Mouse (Mus musculus): ENCODE data around the gene Bcar1. TPM values are rescaled to one million over a fixed set of nuclear protein-coding genes. Genes with fewer than 3 reads are reported as not detected.

Bcar1 gene
- polyA plus RNA-seq, 1 experiment from 2014 or later, result 50.2 TPM

DNA sequence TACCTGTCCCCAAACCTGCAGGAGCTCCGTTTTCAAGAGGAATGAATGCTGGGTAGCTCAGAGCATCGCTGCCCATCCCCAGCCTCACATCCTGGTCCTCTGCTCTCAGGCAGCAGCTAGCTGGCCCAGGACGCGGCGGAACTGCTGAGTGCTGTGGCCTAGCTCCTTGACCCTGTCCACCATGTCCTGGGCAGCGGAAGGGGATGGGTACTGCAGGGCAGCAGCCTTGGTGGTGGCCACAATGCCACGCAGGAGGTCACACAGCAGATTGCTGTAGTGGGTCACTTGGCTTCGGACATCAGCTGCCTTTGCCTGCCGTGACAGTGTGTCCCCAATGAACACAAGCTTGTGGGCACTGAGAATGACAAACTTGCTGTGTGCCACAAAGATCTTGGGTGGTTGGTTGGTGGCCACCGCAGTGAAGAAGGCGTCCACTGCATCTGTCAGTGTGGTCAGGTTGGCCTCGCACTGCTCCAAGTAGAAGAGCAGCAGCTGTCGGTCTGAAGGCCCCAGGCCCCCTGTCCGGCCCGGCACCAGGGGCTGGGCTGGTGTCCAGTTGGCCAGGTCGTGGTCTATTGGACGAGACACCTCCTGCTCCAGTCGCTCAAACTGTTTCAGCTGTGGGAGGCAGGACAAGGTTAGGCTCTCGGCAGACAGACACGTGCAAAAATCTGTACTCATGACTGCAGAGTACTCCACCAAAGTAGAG, 32.7 kb downstream of the Bcar1 start:
- ATAC-seq (replicated peaks; ENCODE audit: low FRiP score, low TSS enrichment, low read depth) (no peak), DNase-seq (ENCODE audit: low spot score) (no peak)
- 93% methylated on average over 20 of the region's 20 CpGs for WGBS
- H3K27ac ChIP-seq (ENCODE audit: low read depth), result no peak overlapping the region
- H3K36me3 ChIP-seq (ENCODE audit: control insufficient read depth, insufficient read depth, low read length), result peaks cover 75% of the 10 kb centered on the region
- no peak overlapping the region for H3K9ac ChIP-seq (ENCODE audit: low read length)
- H3K4me3 ChIP-seq (ENCODE audit: low read depth, low read length), result no peak overlapping the region
- no peaks in the 10 kb centered on the region for H3K9me3 ChIP-seq (ENCODE audit: control insufficient read depth, low read length)
- no peak overlapping the region for H3K4me2 ChIP-seq (ENCODE audit: low read length)
- H3K4me1 ChIP-seq (replicated peaks; ENCODE audit: control insufficient read depth, insufficient read depth, low read length), result peaks cover 10% of the 10 kb centered on the region; the same call in 1 of the 2 replicates
- no peaks in the 10 kb centered on the region for H3K27me3 ChIP-seq (replicated peaks; ENCODE audit: control insufficient read depth, insufficient read depth, low read length)

DNA sequence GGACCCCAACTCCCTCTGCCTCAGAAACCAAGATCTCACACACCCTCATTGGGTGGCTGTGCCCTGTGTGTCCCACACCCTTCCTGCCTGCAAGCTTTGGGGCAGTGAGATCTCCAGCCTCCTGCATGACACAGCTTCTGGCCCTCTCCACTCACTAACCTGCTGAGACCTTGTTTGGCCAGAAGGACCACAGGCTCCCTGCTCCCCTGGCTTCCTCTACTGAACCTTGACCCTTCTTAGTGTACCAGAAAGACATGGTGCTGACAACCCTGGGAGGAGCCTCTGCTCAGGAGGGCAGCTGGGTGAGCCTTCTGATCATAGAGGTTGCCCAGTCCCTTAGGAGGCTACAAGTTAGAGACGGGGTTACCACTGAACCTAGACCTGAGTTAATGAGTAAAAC, 34.4 kb downstream of the Bcar1 start:
- H3K36me3 ChIP-seq (ENCODE audit: control insufficient read depth, insufficient read depth, low read length), result peaks cover 61% of the 10 kb centered on the region
- H3K4me2 ChIP-seq (ENCODE audit: low read length), result no peak overlapping the region
- ATAC-seq (replicated peaks; ENCODE audit: low FRiP score, low TSS enrichment, low read depth), result no peak
- no peak overlapping the region for H3K27ac ChIP-seq (ENCODE audit: low read depth)
- no peaks in the 10 kb centered on the region for H3K27me3 ChIP-seq (replicated peaks; ENCODE audit: control insufficient read depth, insufficient read depth, low read length)
- H3K9me3 ChIP-seq (ENCODE audit: control insufficient read depth, low read length), result no peaks in the 10 kb centered on the region
- WGBS, result 80% methylated on average over 1 of the region's 1 CpGs
- no peak overlapping the region for H3K4me3 ChIP-seq (ENCODE audit: low read depth, low read length)
- DNase-seq (ENCODE audit: low spot score), result no peak
- H3K4me1 ChIP-seq (replicated peaks; ENCODE audit: control insufficient read depth, insufficient read depth, low read length), result peaks cover 11% of the 10 kb centered on the region; the same call in 1 of the 2 replicates
- no peak overlapping the region for H3K9ac ChIP-seq (ENCODE audit: low read length)

DNA sequence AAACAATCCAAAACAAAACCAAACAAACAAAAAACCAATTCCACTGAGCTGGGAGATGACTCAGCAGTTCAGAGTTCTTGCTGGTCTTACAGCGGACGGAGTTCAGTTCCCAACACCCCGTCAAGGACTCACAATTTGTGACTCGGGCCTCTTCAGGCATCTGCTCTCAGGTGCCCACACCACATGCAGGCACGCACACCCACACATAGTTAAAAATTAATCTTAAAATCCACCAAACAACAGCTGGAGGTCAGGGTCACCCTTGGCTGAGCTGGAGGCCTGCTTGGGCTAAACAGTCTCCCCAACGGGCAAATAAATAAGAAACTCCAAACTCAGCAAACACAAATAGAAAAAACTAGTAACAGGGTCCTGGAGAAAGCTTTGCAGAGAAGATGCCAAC, 35.3 kb downstream of the Bcar1 start:
- H3K4me2 ChIP-seq (ENCODE audit: low read length), result no peak overlapping the region
- no peak overlapping the region for H3K4me3 ChIP-seq (ENCODE audit: low read depth, low read length)
- no peak overlapping the region for H3K27ac ChIP-seq (ENCODE audit: low read depth)
- no peaks in the 10 kb centered on the region for H3K27me3 ChIP-seq (replicated peaks; ENCODE audit: control insufficient read depth, insufficient read depth, low read length)
- 72% methylated on average over 6 of the region's 6 CpGs for WGBS
- H3K9ac ChIP-seq (ENCODE audit: low read length), result no peak overlapping the region
- H3K9me3 ChIP-seq (ENCODE audit: control insufficient read depth, low read length), result no peaks in the 10 kb centered on the region
- no peak for ATAC-seq (replicated peaks; ENCODE audit: low FRiP score, low TSS enrichment, low read depth)
- H3K36me3 ChIP-seq (ENCODE audit: control insufficient read depth, insufficient read depth, low read length), result peaks cover 52% of the 10 kb centered on the region
- H3K4me1 ChIP-seq (replicated peaks; ENCODE audit: control insufficient read depth, insufficient read depth, low read length), result peaks cover 11% of the 10 kb centered on the region; the same call in 1 of the 2 replicates
- no peak for DNase-seq (ENCODE audit: low spot score)

DNA sequence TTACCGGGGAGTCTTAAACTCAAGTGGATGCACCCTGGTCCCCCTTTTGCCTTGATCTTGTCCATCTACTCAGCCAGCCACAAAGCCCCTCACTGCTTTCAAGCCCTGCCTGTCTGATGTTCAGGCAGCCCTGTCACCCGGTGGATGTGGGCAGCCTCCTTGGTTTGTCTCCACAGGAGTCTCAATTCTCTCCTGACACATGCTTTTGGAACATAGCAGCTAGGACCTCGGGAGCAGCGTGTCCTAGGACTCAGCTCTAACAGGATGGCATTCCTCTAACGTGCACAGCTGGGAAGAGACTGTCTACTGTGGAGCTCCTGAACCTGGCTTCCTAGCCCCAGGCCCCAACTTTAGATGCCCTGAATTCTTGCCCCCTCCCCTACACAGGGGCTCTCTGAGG, 37.9 kb downstream of the Bcar1 start:
- no peak for DNase-seq (ENCODE audit: low spot score)
- no peaks in the 10 kb centered on the region for H3K9me3 ChIP-seq (ENCODE audit: control insufficient read depth, low read length)
- H3K4me2 ChIP-seq (ENCODE audit: low read length), result no peak overlapping the region
- H3K4me3 ChIP-seq (ENCODE audit: low read depth, low read length), result no peak overlapping the region
- 75% methylated on average over 5 of the region's 5 CpGs for WGBS
- no peak overlapping the region for H3K9ac ChIP-seq (ENCODE audit: low read length)
- H3K27ac ChIP-seq (ENCODE audit: low read depth), result 0 out of 2 replicates have a peak overlapping the region, but pooled peaks have one; percentile 43
- H3K36me3 ChIP-seq (ENCODE audit: control insufficient read depth, insufficient read depth, low read length), result peaks cover 26% of the 10 kb centered on the region
- ATAC-seq (replicated peaks; ENCODE audit: low FRiP score, low TSS enrichment, low read depth), result no peak
- H3K4me1 ChIP-seq (replicated peaks; ENCODE audit: control insufficient read depth, insufficient read depth, low read length), result peaks cover 11% of the 10 kb centered on the region; the same call in 1 of the 2 replicates
- H3K27me3 ChIP-seq (replicated peaks; ENCODE audit: control insufficient read depth, insufficient read depth, low read length), result no peaks in the 10 kb centered on the region

DNA sequence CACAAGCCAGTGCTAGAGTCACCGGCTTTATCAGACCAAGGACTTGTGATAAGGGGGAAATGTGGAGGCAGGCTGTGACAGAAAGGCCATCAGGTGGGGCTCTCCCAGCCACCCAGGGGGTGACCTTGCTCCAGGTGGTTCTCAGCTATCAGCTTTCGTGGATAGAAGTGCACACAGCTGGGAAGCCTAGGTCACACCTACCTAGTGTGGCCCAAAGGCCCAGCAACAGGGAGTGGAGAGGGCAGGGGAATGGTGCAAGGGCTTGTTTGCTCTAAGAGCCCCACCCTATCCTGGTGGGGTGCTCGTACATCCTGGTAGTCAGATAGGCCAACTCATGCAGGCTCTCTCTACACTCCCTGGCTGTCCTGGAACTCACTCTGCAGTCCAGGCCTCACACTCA, 38.4 kb downstream of the Bcar1 start:
- no peaks in the 10 kb centered on the region for H3K27me3 ChIP-seq (replicated peaks; ENCODE audit: control insufficient read depth, insufficient read depth, low read length)
- peaks cover 22% of the 10 kb centered on the region for H3K36me3 ChIP-seq (ENCODE audit: control insufficient read depth, insufficient read depth, low read length)
- DNase-seq (ENCODE audit: low spot score), result no peak
- WGBS, result 65% methylated on average over 3 of the region's 3 CpGs
- H3K4me3 ChIP-seq (ENCODE audit: low read depth, low read length), result no peak overlapping the region
- no peaks in the 10 kb centered on the region for H3K9me3 ChIP-seq (ENCODE audit: control insufficient read depth, low read length)
- no peak overlapping the region for H3K4me2 ChIP-seq (ENCODE audit: low read length)
- H3K9ac ChIP-seq (ENCODE audit: low read length), result no peak overlapping the region
- H3K27ac ChIP-seq (ENCODE audit: low read depth), result peak overlapping the region; percentile 43; the same call in 1 of the 2 replicates
- peak; percentile 76 for ATAC-seq (replicated peaks; ENCODE audit: low FRiP score, low TSS enrichment, low read depth)
- peaks cover 11% of the 10 kb centered on the region; the same call in 1 of the 2 replicates for H3K4me1 ChIP-seq (replicated peaks; ENCODE audit: control insufficient read depth, insufficient read depth, low read length)

DNA sequence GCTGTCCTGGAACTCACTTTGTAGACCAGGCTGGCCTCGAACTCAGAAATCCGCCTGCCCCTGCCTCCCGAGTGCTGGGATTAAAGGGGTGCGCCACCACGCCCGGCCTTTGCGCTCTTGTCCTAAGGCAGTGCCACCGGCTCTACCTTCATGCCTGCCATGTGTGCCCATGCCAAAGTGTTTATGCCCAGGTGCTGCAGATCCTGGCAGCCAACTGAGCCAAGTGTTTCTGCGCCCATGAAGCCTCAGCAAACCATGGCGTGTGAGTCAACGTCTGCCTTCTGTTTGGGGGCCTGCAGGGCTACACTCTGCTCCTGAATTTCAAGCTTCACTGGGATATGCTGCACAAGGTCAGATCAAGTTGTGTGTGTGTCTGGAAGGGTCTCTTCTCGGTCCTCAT, 39.0 kb downstream of the Bcar1 start:
- H3K4me3 ChIP-seq (ENCODE audit: low read depth, low read length), result no peak overlapping the region
- H3K27me3 ChIP-seq (replicated peaks; ENCODE audit: control insufficient read depth, insufficient read depth, low read length), result no peaks in the 10 kb centered on the region
- H3K4me1 ChIP-seq (replicated peaks; ENCODE audit: control insufficient read depth, insufficient read depth, low read length), result peaks cover 11% of the 10 kb centered on the region; the same call in 1 of the 2 replicates
- peak overlapping the region; percentile 43; the same call in 1 of the 2 replicates for H3K27ac ChIP-seq (ENCODE audit: low read depth)
- H3K4me2 ChIP-seq (ENCODE audit: low read length), result no peak overlapping the region
- H3K36me3 ChIP-seq (ENCODE audit: control insufficient read depth, insufficient read depth, low read length), result peaks cover 16% of the 10 kb centered on the region
- WGBS, result 88% methylated on average over 12 of the region's 12 CpGs
- DNase-seq (ENCODE audit: low spot score) (no peak), ATAC-seq (replicated peaks; ENCODE audit: low FRiP score, low TSS enrichment, low read depth) (no peak)
- H3K9ac ChIP-seq (ENCODE audit: low read length), result no peak overlapping the region
- no peaks in the 10 kb centered on the region for H3K9me3 ChIP-seq (ENCODE audit: control insufficient read depth, low read length)

DNA sequence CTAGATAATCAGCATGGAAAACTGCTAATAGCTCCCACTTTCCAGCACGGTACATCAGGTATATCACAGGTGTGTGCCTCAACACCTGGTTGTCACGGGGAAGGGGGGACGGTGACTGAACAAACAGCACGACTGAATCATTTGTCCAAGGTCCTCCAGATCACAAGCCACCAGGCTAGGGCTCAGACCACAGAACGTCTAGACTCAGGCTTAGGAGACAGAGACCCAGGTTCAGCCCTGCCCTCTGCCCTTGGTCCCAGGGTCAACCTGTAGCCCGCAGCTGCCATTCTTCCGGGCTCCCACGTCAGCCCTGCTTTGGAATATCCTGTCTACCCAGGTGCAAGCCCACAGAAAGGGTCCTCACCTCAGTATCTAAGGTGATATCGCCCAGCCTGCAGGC, 42.2 kb downstream of the Bcar1 start:
- ATAC-seq (replicated peaks; ENCODE audit: low FRiP score, low TSS enrichment, low read depth) (no peak), DNase-seq (ENCODE audit: low spot score) (no peak)
- 78% methylated on average over 9 of the region's 9 CpGs for WGBS
- Histone ChIP-seq H3K9ac (ENCODE audit: low read length) (no peak overlapping the region), H3K4me2 (ENCODE audit: low read length) (no peak overlapping the region), H3K4me3 (ENCODE audit: low read depth, low read length) (no peak overlapping the region), H3K27ac (ENCODE audit: low read depth) (no peak overlapping the region), H3K36me3 (ENCODE audit: control insufficient read depth, insufficient read depth, low read length) (no peaks in the 10 kb centered on the region), H3K9me3 (ENCODE audit: control insufficient read depth, low read length) (no peaks in the 10 kb centered on the region), H3K27me3 (replicated peaks; ENCODE audit: control insufficient read depth, insufficient read depth, low read length) (no peaks in the 10 kb centered on the region), H3K4me1 (replicated peaks; ENCODE audit: control insufficient read depth, insufficient read depth, low read length) (0 out of 2 replicates have a peak, but pooled peaks cover 3% of the 10 kb centered on the region)

DNA sequence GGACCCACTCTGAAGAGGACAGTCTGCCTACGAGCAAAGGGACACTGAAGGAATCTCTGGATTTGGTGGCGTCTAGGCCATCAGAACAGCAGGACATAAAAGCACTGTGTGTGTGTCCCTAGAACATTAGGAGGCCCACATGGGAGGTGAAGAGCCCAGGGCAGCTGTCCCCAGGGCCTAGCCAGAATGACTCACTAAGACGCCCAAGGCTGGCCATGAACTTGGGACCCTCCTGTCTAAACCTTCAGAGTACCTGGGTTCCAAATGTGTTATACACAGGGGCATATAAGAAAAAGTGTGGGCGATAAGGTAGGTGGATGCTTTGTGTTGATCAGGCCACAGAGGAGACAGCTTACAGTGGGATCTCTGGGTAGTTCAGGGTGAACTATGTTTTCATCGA, 42.9 kb downstream of the Bcar1 start:
- H3K27ac ChIP-seq (ENCODE audit: low read depth), result no peak overlapping the region
- H3K4me2 ChIP-seq (ENCODE audit: low read length), result no peak overlapping the region
- no peak overlapping the region for H3K4me3 ChIP-seq (ENCODE audit: low read depth, low read length)
- H3K36me3 ChIP-seq (ENCODE audit: control insufficient read depth, insufficient read depth, low read length), result no peaks in the 10 kb centered on the region
- H3K27me3 ChIP-seq (replicated peaks; ENCODE audit: control insufficient read depth, insufficient read depth, low read length), result no peaks in the 10 kb centered on the region
- 90% methylated on average over 5 of the region's 5 CpGs for WGBS
- DNase-seq (ENCODE audit: low spot score) (no peak), ATAC-seq (replicated peaks; ENCODE audit: low FRiP score, low TSS enrichment, low read depth) (no peak)
- no peak overlapping the region for H3K9ac ChIP-seq (ENCODE audit: low read length)
- H3K9me3 ChIP-seq (ENCODE audit: control insufficient read depth, low read length), result no peaks in the 10 kb centered on the region
- 0 out of 2 replicates have a peak, but pooled peaks cover 2% of the 10 kb centered on the region for H3K4me1 ChIP-seq (replicated peaks; ENCODE audit: control insufficient read depth, insufficient read depth, low read length)

DNA sequence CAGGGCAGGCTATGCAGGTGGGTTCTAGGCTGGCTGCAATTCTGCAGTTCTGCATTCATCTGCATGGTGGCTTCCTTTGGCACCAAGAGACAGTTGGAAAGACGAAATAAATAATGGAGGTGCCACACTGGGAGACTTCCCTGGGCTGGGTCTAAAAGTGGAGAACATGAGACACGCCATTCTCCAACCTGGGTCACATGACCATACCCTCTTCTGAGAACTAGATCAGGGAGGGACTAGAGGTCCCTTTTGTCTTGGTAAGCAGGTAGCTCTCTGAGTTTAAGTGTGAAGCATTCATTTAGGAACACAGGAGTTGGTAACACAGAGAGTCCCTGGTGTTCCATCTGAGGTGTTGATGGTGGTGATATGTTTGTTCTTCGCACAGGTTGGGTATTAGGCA, 43.4 kb downstream of the Bcar1 start:
- Histone ChIP-seq H3K9ac (ENCODE audit: low read length) (no peak overlapping the region), H3K4me3 (ENCODE audit: low read depth, low read length) (no peak overlapping the region), H3K36me3 (ENCODE audit: control insufficient read depth, insufficient read depth, low read length) (no peaks in the 10 kb centered on the region), H3K9me3 (ENCODE audit: control insufficient read depth, low read length) (no peaks in the 10 kb centered on the region), H3K27me3 (replicated peaks; ENCODE audit: control insufficient read depth, insufficient read depth, low read length) (no peaks in the 10 kb centered on the region), H3K4me1 (replicated peaks; ENCODE audit: control insufficient read depth, insufficient read depth, low read length) (no peaks in the 10 kb centered on the region), H3K27ac (ENCODE audit: low read depth) (no peak overlapping the region), H3K4me2 (ENCODE audit: low read length) (no peak overlapping the region)
- WGBS, result 68% methylated on average over 3 of the region's 3 CpGs
- ATAC-seq (replicated peaks; ENCODE audit: low FRiP score, low TSS enrichment, low read depth) (no peak), DNase-seq (ENCODE audit: low spot score) (no peak)
